ENCODE assay signal across 15 mouse cellular contexts in genomic region chr12:70599731-70600130, GRCm38 (mm10).
DNase-seq lines count a peak whose midpoint lies in the region; ATAC-seq and TF ChIP-seq lines count a peak whose summit lies in the region.
"Had no signal": no experiment of that assay in that cellular context is flagged by ENCODE, and none has a peak within 500 bp of the region (broad histone marks: within the 10 kb centered on the region; RNA-seq: fewer than 3 reads in every experiment).

No protein-coding gene starts in this region.

- no peaks in the 10 kb centered on the region for H3K9me3 ChIP-seq in intestine, postnatal 0 days (ENCODE audit: control insufficient read depth)
- no peaks in the 10 kb centered on the region for H3K9me3 ChIP-seq in intestine, embryonic 16.5 days (ENCODE audit: control insufficient read depth, low read length)
- no peaks in the 10 kb centered on the region for H3K9me3 ChIP-seq in lung, embryonic 14.5 days (ENCODE audit: low read depth, low read length)
- H3K9me3 ChIP-seq: limb, embryonic 13.5 days had no signal

- no peak overlapping the region for H3K4me2 ChIP-seq in intestine, postnatal 0 days (replicated peaks; ENCODE audit: low read depth)
- H3K4me2 ChIP-seq in intestine, embryonic 16.5 days (ENCODE audit: low read depth, low read length) = no peak overlapping the region
- H3K4me2 ChIP-seq in lung, embryonic 14.5 days = no peak overlapping the region
- H3K4me2 ChIP-seq: hindbrain, embryonic 14.5 days; limb, embryonic 13.5 days had no signal

- TF ChIP-seq CTCF in intestine, postnatal 0 days (IDR thresholded peaks at IDR 0.05; ENCODE audit: low read depth) = peak; percentile 33
- peak; percentile 46 for TF ChIP-seq CTCF in lung, embryonic 14.5 days (IDR thresholded peaks at IDR 0.05; ENCODE audit: low read depth)
- peak; percentile 42 for TF ChIP-seq CTCF in Patski (IDR thresholded peaks at IDR 0.05)

- H3K27ac ChIP-seq in intestine, postnatal 0 days (ENCODE audit: low read depth, low read length) = no peak overlapping the region
- H3K27ac ChIP-seq in intestine, embryonic 16.5 days (ENCODE audit: low read length) = no peak overlapping the region
- H3K27ac ChIP-seq in lung, embryonic 14.5 days (ENCODE audit: low read depth) = no peak overlapping the region
- H3K27ac ChIP-seq: hindbrain, embryonic 14.5 days; limb, embryonic 13.5 days; midbrain, embryonic 10.5 days had no signal

- 83% methylated on average over 6 of the region's 6 CpGs for WGBS in intestine, postnatal 0 days
- 83% methylated on average over 6 of the region's 6 CpGs for WGBS in intestine, embryonic 16.5 days
- WGBS in lung, embryonic 14.5 days = 81% methylated on average over 6 of the region's 6 CpGs

- POLR2A ChIA-PET in Patski (lab: Charles Lee) = no interaction called here

- no peaks in the 10 kb centered on the region for H3K36me3 ChIP-seq in intestine, postnatal 0 days (ENCODE audit: control insufficient read depth, insufficient read depth)
- no peaks in the 10 kb centered on the region for H3K36me3 ChIP-seq in intestine, embryonic 16.5 days (ENCODE audit: control insufficient read depth, insufficient read depth, low read length)
- no peaks in the 10 kb centered on the region for H3K36me3 ChIP-seq in lung, embryonic 14.5 days (ENCODE audit: insufficient read depth)
- no peaks in the 10 kb centered on the region for H3K36me3 ChIP-seq in splenic B cell, adult 2 months (ENCODE audit: control insufficient read depth, insufficient read depth, low read length, poor library complexity, severe bottlenecking)
- H3K36me3 ChIP-seq: limb, embryonic 13.5 days; midbrain, embryonic 10.5 days had no signal

- no peaks in the 10 kb centered on the region for H3K4me1 ChIP-seq in intestine, postnatal 0 days (replicated peaks; ENCODE audit: control insufficient read depth, insufficient read depth, low read length)
- H3K4me1 ChIP-seq in intestine, embryonic 16.5 days (ENCODE audit: control insufficient read depth, insufficient read depth, low read length) = no peaks in the 10 kb centered on the region
- H3K4me1 ChIP-seq in lung, embryonic 14.5 days (ENCODE audit: insufficient read depth) = no peaks in the 10 kb centered on the region
- H3K4me1 ChIP-seq: midbrain, embryonic 10.5 days had no signal

- no peak overlapping the region for H3K9ac ChIP-seq in intestine, postnatal 0 days (ENCODE audit: low read depth, low read length)
- H3K9ac ChIP-seq in intestine, embryonic 16.5 days (ENCODE audit: low read depth, low read length) = no peak overlapping the region
- H3K9ac ChIP-seq in lung, embryonic 14.5 days = no peak overlapping the region
- H3K9ac ChIP-seq: hindbrain, embryonic 14.5 days; limb, embryonic 13.5 days had no signal

- in situ Hi-C loops in Patski (cut with MboI; ENCODE audit: low pct_unique_long_range_greater_than_20kb) = no loop called here

- no peak for DNase-seq in lung, embryonic 14.5 days
- DNase-seq in lung, postnatal 10 days = no peak
- no peak for DNase-seq in Patski (ENCODE audit: low read depth, low spot score)
- DNase-seq in splenic B cell, adult 2 months (ENCODE audit: low read depth, low spot score) = peak; percentile 2
- DNase-seq in right cerebral cortex, adult 18-20 months = no peak
- DNase-seq: adrenal gland, adult 8-10 months; cerebellum, adult 18-20 months; kidney, adult 8-10 months; lung, postnatal 36 days had no signal

- no peaks in the 10 kb centered on the region for H3K27me3 ChIP-seq in intestine, postnatal 0 days (replicated peaks; ENCODE audit: control insufficient read depth, insufficient read depth, low read length)
- no peaks in the 10 kb centered on the region for H3K27me3 ChIP-seq in intestine, embryonic 16.5 days (replicated peaks; ENCODE audit: control insufficient read depth, insufficient read depth, low read length)
- no peaks in the 10 kb centered on the region for H3K27me3 ChIP-seq in lung, embryonic 14.5 days (ENCODE audit: insufficient read depth, low read length)
- H3K27me3 ChIP-seq in Patski = no peaks in the 10 kb centered on the region
- H3K27me3 ChIP-seq in splenic B cell, adult 2 months (ENCODE audit: control insufficient read depth, insufficient read depth, low read length, poor library complexity, severe bottlenecking) = no peaks in the 10 kb centered on the region
- H3K27me3 ChIP-seq: CH12.LX; limb, embryonic 13.5 days had no signal

- no peak overlapping the region for H3K4me3 ChIP-seq in intestine, postnatal 0 days (ENCODE audit: low read depth, low read length)
- no peak overlapping the region for H3K4me3 ChIP-seq in intestine, embryonic 16.5 days (ENCODE audit: low read length)
- no peak overlapping the region for H3K4me3 ChIP-seq in lung, embryonic 14.5 days (ENCODE audit: low read depth, low read length)
- H3K4me3 ChIP-seq: limb, embryonic 13.5 days; midbrain, embryonic 10.5 days had no signal

- CTCF ChIA-PET in Patski (lab: Charles Lee) = no interaction called here

- no peak for ATAC-seq in intestine, postnatal 0 days
- ATAC-seq in intestine, embryonic 16.5 days = no peak
- no peak for ATAC-seq in lung, embryonic 14.5 days (ENCODE audit: insufficient read depth)
- no peak for ATAC-seq in Patski
